Mouse (Mus musculus) testis, postnatal 14 days (tissue): ENCODE measurements around the gene Gm28434.

Experiments used
- DNase-seq: peaks from one replicate; pipeline ENCODE4 v3.0.0; 2021; ENCODE audit warnings: low spot score

Gm28434 gene

DNA sequence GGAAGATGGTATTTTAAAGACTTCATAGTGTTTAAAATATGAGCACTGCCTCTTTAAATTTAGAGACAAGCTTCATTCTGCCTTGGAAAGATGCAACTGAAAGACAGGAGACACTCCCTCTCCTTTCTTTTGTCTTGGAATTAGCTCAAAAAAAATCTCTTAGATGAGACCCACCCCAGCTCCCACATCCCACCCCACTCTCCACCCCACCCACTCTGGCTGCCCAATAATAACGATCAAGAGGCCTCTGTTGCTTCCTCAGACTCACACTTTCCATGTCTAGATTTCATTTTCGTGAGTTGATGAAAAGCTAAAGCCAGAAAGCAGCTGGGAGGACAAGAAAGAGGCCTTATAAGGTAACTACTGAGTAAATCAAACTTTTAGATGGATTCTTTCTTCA is at the start of gene Gm28434, which contains the start of gene 2310003L06Rik:
Gm28434 (plus strand) TSS at position 317 of the 400 bp plus-strand sequence.
2310003L06Rik (plus strand) TSS at position 259 of the 400 bp plus-strand sequence.
- DNase-seq = no peak

DNA sequence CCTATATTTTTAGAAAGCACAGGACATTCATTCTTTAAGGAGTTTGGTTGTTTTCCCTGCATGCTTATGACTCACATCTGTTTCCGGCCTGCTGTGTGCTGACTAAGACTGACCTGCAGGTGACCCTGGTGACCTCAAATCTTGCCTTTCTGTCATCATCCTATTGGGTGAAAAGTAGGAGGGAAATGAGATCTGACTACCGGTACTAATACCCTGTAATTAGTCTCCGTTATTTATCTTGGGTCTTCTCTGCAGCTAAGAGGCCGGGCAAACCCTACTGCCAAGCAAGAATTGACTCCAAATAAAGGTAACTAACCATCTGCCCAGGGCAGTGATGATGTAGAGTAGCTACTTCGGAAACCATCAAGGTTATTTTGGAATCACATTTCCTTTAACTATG is 43.9 kb upstream of the Gm28434 start, which contains the start of gene Csn3:
Csn3 (plus strand) TSS at position 208 of the 400 bp plus-strand sequence.
- no peak for DNase-seq

DNA sequence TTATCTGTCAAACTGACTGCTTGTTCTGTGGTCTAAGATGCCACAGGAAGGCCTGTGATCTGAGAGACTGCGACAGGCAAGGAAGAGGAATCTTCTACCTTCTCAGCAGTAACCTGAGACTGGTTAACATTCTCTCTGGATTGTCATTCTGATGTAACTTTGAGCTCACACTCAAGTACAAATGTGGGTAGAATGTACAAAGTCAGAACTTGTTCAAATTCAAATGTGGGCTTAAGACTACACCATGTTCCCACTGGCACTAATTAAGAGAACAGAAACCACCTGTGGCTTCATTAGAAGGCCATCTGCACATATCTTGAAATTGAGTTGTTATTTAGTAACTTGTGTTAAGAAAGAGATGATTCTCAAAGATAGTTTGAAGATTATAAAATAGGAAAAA is 37.7 kb upstream of the Gm28434 start:
- DNase-seq = no peak

DNA sequence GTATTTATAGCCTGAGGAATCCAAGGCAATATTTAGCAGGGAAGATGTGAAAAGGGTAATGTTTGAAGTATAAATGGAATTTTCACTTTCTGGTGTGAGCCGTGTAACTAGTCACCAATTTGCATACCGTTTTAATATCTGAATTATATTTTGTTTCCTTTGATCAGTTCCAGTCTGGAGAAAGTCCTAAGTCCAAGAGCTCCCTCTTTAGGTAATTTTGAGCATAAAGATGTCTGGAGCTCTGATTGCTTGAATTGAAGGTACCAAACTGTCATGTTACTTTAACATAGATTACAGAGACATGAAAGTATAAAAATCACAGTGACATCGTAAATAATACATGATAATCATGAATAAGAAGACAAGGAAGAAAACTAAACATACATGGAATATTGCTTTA is 28.6 kb upstream of the Gm28434 start:
- no peak for DNase-seq

DNA sequence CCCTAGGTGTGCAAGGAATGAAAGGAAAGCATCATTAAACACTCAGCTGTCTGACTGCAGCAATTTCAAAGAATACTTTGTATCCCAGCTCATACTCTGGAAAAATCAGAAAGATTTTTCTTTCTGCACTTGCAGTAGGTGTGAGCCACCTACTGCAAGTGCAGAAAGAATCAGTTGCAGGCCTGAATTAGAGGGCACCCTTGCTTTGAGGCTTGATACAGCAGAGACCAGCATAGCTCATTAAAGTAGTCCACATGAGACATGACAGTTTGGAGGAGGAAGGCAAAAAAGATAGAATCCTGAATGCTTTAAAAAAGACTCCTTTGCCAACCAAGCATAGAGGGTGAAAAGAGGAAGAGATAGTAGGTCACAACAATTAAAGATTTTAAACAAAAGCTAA is 26.8 kb upstream of the Gm28434 start:
- no peak for DNase-seq

DNA sequence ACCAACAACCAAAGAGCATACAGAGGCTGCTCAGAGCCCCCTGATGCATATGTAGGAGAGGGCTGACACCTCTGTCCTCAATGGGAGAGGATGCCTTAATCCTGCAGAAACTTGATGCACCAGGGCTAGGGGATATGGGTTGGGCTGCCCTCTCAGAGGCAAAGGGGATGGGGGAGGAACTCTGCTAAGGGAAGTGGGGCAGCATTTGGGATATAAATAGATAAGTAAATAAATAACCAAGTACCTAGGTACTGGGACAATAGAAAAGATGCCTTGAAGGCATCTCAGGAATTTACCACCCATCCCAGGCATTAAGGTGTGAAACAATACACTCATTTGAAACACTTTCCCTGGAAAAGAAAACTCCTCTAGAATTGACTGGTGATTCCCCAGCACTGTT is 17.5 kb upstream of the Gm28434 start:
- no peak for DNase-seq

DNA sequence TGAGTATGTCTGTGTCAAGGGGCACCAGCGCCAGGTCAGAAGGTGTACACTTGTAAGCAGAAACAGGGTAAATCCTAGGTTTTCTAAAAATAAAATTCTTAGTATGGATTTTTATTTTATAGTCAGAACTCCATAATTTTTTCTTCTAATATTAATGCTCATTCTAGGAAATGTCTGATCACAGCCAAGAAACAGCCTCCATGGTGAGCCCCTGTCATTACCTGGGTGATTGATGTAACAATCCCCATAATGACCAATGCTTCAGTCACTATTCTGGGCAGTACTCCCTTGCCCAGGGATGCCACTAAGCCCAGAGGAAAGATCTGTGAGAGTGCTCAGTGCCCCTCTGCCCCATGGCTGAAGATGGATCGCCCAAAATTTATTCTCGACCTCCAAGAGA is 9.8 kb downstream of the Gm28434 start, which contains the start of gene Cabs1:
Cabs1 (plus strand) TSS at position 301 of the 400 bp plus-strand sequence.
- no peak for DNase-seq

DNA sequence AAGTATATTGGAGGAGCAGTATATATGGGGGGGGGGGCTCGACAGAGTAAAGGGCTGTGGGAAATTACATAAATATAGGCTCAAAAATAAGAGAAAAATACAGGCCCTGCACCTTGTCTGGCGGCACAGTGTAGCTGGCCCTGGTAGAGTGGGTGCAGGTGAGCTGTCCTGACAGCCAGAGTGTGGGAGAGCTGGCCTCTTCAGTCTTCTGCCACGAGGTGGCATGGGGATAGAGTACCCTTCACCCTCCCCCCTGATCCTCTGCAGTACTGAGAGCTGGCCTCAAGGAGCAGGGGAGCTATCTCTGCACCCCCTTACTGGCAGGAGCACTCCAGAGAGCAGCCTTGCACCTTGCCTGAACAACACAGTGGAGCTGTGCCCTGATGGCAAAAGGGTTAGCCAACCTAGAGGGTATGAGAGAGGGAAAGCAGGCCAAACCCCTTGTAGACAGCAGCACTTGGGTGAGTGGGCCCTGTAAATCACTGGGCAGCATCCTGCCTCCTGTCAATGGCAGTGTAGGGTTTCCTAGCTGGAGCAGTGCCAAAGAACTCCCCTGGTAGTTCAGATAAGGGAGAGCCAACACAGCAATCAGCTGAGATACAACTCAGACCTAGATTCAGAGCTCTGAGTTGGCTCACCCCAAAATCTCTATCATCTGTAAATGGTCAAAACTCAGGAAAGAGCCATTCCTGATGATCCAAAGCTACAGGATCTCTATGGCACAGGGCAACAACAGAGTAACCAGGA is 13.3 kb downstream of the Gm28434 start:
- DNase-seq = no peak

DNA sequence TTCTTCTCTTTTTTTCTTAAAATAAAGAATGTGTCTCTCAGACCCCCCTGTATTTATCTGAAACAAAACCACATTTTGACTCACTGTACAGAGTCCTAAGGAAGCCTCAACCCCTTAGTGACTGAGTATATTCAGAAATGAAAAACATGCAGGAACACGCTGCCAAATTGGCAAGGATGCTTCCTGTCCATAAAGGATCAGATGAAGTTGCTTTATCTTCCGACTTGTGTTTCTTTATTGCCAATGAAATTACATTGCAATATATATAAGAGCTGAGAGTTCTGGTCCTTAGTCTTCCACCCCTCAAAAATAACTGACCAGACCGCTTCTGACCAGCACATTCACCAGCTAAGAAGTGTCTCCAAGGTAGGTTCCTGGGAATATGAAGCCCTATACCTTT is 32.9 kb downstream of the Gm28434 start, which contains the start of gene Smr3a:
Smr3a (plus strand) TSS at position 301 of the 400 bp plus-strand sequence.
- DNase-seq = no peak

DNA sequence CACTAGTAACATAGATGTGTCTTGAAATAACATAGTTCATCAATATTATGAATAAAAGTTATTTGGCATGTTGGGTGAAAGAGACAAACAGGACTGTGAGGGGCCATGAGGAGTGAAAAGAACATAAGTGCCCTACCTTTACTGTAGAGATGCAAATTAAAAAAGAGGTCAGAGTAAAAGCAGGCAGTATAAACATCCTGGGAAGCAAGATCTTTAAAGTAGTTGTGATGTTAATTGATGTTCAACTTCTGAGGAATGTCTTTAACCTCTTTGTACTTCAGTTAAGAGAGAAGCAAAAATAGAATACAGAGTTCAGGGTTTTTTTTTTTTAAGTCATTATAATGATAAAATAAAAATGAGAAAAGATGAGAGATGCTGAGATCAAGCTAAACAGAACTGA is 35.9 kb downstream of the Gm28434 start:
- DNase-seq = no peak
